Mouse (Mus musculus): ENCODE data around the gene Acat2.

- no peak for TF ChIP-seq CTCF (IDR thresholded peaks at IDR 0.05; ENCODE audit: control insufficient read depth, insufficient read depth, low read length)
- no peak for TF ChIP-seq POLR2A (IDR thresholded peaks at IDR 0.05; ENCODE audit: borderline replicate concordance, control insufficient read depth, low read depth, low read length)
These were observed 23.1 kb downstream of the Acat2 start for GRCm38 (mm10) chr17:12937412-12937970.
